Mouse (Mus musculus): ENCODE measurements around the gene Ankrd12.

DNA sequence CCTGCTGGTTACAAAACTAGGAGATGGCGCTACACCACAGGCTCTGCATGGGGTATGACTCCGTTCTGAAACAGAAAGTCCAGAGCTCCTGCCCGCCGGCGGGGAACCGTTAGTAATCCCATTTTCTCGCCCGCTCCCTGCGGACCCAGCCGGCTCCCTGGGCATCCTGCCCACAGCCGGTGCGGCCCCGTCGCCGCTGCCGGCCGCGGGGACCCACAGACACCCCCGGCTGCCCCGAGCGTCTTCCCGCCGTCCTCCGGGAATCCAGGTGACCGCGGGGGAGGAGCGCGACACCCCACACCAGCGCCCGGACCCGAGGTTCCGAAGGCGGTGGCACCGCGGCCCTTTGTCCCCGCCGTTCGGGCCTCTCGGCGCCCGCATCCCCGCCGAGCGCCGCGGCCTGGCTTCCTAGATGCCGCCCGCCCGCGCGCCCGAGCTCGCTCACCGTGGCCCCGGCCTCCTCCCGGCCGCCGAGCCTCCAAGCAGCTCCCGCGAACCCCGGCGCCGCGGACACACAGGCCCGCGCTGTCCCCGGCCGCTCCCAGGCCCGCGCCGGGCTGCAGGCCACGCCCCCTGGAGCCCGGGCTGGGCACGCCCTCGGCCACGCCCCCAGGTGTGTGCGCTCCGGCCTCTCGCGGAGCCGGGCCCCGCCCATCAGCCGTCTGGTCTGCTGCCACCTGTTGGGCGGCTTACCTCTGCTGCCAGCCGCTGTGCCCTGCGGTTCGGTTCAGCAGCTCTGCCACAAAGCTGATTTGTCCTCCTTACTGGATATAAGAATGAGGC is 126.1 kb downstream of the Ankrd12 start, which contains the start of gene Twsg1:
- TF ChIP-seq CTCF (IDR thresholded peaks at IDR 0.05; ENCODE audit: extremely low read depth, insufficient read depth, low read length), result no peak
- TF ChIP-seq POLR2A (IDR thresholded peaks at IDR 0.05; ENCODE audit: extremely low read depth, insufficient read depth, low read length), result 0 out of 2 replicates have a peak, but pooled peaks have one; percentile 42

All from cortical plate, adult 2 months (tissue).